Mouse (Mus musculus): ENCODE results near the gene Dhx37. TPM values are rescaled to one million over a fixed set of nuclear protein-coding genes. Genes with fewer than 3 reads are reported as not detected.

Gene Dhx37
- polyA plus RNA-seq, 1 experiment, result 13.2 TPM

GRCm38 (mm10) chr5:125404903-125405545 is 28.9 kb downstream of the Dhx37 start:
- no peak for TF ChIP-seq CTCF (IDR thresholded peaks at IDR 0.05; ENCODE audit: extremely low read depth, insufficient read length, insufficient replicate concordance, low read depth, low read length)
- peak; percentile 25; the same call in 1 of the 2 replicates for TF ChIP-seq POLR2A (IDR thresholded peaks at IDR 0.05; ENCODE audit: low read depth, low read length)
- under 1% methylated on average over 28 of the region's 28 CpGs for WGBS
- Histone ChIP-seq H3K27ac (ENCODE audit: insufficient read depth, low read depth, low read length) (peak overlapping the region; percentile 86), H3K4me3 (ENCODE audit: low read depth, low read length) (peak overlapping the region; percentile 70), H3K4me1 (ENCODE audit: control insufficient read depth, insufficient read depth, insufficient read length, low read length) (peaks cover 10% of the 10 kb centered on the region; the same call in 1 of the 2 replicates), H3K36me3 (ENCODE audit: control insufficient read depth, insufficient read depth, low read length) (no peaks in the 10 kb centered on the region), H3K27me3 (ENCODE audit: control insufficient read depth, insufficient read depth, low read length) (no peaks in the 10 kb centered on the region)

GRCm38 (mm10) chr5:125404536-125404902 is 29.4 kb downstream of the Dhx37 start:
- H3K4me3 ChIP-seq (ENCODE audit: low read depth, low read length), result peak overlapping the region; percentile 70
- H3K27ac ChIP-seq (ENCODE audit: insufficient read depth, low read depth, low read length), result peak overlapping the region; percentile 86
- peaks cover 10% of the 10 kb centered on the region; the same call in 1 of the 2 replicates for H3K4me1 ChIP-seq (ENCODE audit: control insufficient read depth, insufficient read depth, insufficient read length, low read length)
- WGBS, result under 1% methylated on average over 7 of the region's 7 CpGs
- TF ChIP-seq CTCF (IDR thresholded peaks at IDR 0.05; ENCODE audit: extremely low read depth, insufficient read length, insufficient replicate concordance, low read depth, low read length), result no peak
- no peak for TF ChIP-seq POLR2A (IDR thresholded peaks at IDR 0.05; ENCODE audit: low read depth, low read length)
- H3K27me3 ChIP-seq (ENCODE audit: control insufficient read depth, insufficient read depth, low read length), result no peaks in the 10 kb centered on the region
- no peaks in the 10 kb centered on the region for H3K36me3 ChIP-seq (ENCODE audit: control insufficient read depth, insufficient read depth, low read length)

GRCm38 (mm10) chr5:125403481-125404465 is 30.1 kb downstream of the Dhx37 start:
- Histone ChIP-seq H3K4me3 (ENCODE audit: low read depth, low read length) (peak overlapping the region; percentile 73), H3K4me1 (ENCODE audit: control insufficient read depth, insufficient read depth, insufficient read length, low read length) (peaks cover 10% of the 10 kb centered on the region; the same call in 1 of the 2 replicates), H3K36me3 (ENCODE audit: control insufficient read depth, insufficient read depth, low read length) (no peaks in the 10 kb centered on the region), H3K27me3 (ENCODE audit: control insufficient read depth, insufficient read depth, low read length) (no peaks in the 10 kb centered on the region), H3K27ac (ENCODE audit: insufficient read depth, low read depth, low read length) (no peak overlapping the region)
- 17% methylated on average over 31 of the region's 31 CpGs for WGBS
- no peak for TF ChIP-seq POLR2A (IDR thresholded peaks at IDR 0.05; ENCODE audit: low read depth, low read length)
- TF ChIP-seq CTCF (IDR thresholded peaks at IDR 0.05; ENCODE audit: extremely low read depth, insufficient read length, insufficient replicate concordance, low read depth, low read length), result no peak

DNA sequence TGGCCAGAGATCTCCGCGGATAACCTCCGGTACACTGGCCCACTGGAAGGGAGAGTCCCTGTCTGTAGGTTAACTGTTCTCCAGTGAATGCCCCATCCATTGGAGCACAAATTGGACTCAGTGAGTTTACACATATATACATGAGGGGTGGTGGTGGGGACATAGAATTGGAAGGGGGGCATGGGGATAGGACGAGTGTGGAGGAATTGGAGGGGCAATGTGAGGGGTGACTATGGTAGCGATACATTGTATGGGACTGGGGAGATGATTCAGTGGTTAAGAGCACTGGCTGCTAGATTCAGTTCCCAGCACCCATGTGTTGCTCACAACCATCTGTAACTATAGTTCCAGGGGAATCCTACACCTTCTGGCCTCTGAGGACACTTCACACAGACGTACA is 30.9 kb downstream of the Dhx37 start:
- Histone ChIP-seq H3K4me3 (ENCODE audit: low read depth, low read length) (no peak overlapping the region), H3K27me3 (ENCODE audit: control insufficient read depth, insufficient read depth, low read length) (no peaks in the 10 kb centered on the region), H3K27ac (ENCODE audit: insufficient read depth, low read depth, low read length) (no peak overlapping the region), H3K36me3 (ENCODE audit: control insufficient read depth, insufficient read depth, low read length) (no peaks in the 10 kb centered on the region), H3K4me1 (ENCODE audit: control insufficient read depth, insufficient read depth, insufficient read length, low read length) (peaks cover 10% of the 10 kb centered on the region; the same call in 1 of the 2 replicates)
- TF ChIP-seq CTCF (IDR thresholded peaks at IDR 0.05; ENCODE audit: extremely low read depth, insufficient read length, insufficient replicate concordance, low read depth, low read length), result no peak
- TF ChIP-seq POLR2A (IDR thresholded peaks at IDR 0.05; ENCODE audit: low read depth, low read length), result no peak
- WGBS, result 89% methylated on average over 6 of the region's 6 CpGs

- 86% methylated on average over 10 of the region's 10 CpGs for WGBS
- Histone ChIP-seq H3K36me3 (ENCODE audit: control insufficient read depth, insufficient read depth, low read length) (no peaks in the 10 kb centered on the region), H3K27me3 (ENCODE audit: control insufficient read depth, insufficient read depth, low read length) (no peaks in the 10 kb centered on the region), H3K27ac (ENCODE audit: insufficient read depth, low read depth, low read length) (no peak overlapping the region), H3K4me3 (ENCODE audit: low read depth, low read length) (no peak overlapping the region), H3K4me1 (ENCODE audit: control insufficient read depth, insufficient read depth, insufficient read length, low read length) (peaks cover 10% of the 10 kb centered on the region; the same call in 1 of the 2 replicates)
- no peak for TF ChIP-seq CTCF (IDR thresholded peaks at IDR 0.05; ENCODE audit: extremely low read depth, insufficient read length, insufficient replicate concordance, low read depth, low read length)
- no peak for TF ChIP-seq POLR2A (IDR thresholded peaks at IDR 0.05; ENCODE audit: low read depth, low read length)
Measured at GRCm38 (mm10) chr5:125402476-125402875, 31.4 kb downstream of the Dhx37 start.

DNA sequence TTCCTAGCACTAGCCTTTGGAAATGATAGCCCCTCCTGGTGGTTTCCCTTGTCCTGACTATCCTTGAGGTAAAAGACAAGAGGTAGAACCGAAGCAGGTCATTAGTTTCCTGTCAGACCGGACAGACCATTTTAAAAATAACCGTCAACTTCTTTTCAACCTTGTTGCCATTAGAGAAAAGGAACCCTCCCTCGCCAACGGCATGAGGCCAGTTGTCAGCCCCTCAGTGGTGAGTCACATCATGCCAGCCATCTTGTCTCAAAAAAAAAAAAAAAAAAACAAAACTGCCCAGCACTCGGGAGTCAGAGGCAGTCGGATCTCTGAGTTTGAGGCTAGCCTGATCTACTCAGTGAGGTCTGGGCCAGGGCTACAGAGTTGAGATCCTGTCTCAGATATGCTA is 33.0 kb downstream of the Dhx37 start:
- Histone ChIP-seq H3K4me3 (ENCODE audit: low read depth, low read length) (no peak overlapping the region), H3K36me3 (ENCODE audit: control insufficient read depth, insufficient read depth, low read length) (no peaks in the 10 kb centered on the region), H3K27me3 (ENCODE audit: control insufficient read depth, insufficient read depth, low read length) (no peaks in the 10 kb centered on the region), H3K4me1 (ENCODE audit: control insufficient read depth, insufficient read depth, insufficient read length, low read length) (peaks cover 3% of the 10 kb centered on the region; the same call in 1 of the 2 replicates), H3K27ac (ENCODE audit: insufficient read depth, low read depth, low read length) (no peak overlapping the region)
- 59% methylated on average over 7 of the region's 7 CpGs for WGBS
- TF ChIP-seq POLR2A (IDR thresholded peaks at IDR 0.05; ENCODE audit: low read depth, low read length) (no peak), CTCF (IDR thresholded peaks at IDR 0.05; ENCODE audit: extremely low read depth, insufficient read length, insufficient replicate concordance, low read depth, low read length) (no peak)

GRCm38 (mm10) chr5:125395008-125395407 is 38.9 kb downstream of the Dhx37 start:
- Histone ChIP-seq H3K36me3 (ENCODE audit: control insufficient read depth, insufficient read depth, low read length) (no peaks in the 10 kb centered on the region), H3K4me3 (ENCODE audit: low read depth, low read length) (no peak overlapping the region), H3K27ac (ENCODE audit: insufficient read depth, low read depth, low read length) (0 out of 2 replicates have a peak overlapping the region, but pooled peaks have one; percentile 38), H3K27me3 (ENCODE audit: control insufficient read depth, insufficient read depth, low read length) (no peaks in the 10 kb centered on the region), H3K4me1 (ENCODE audit: control insufficient read depth, insufficient read depth, insufficient read length, low read length) (peaks cover 12% of the 10 kb centered on the region)
- 44% methylated on average over 3 of the region's 3 CpGs for WGBS
- TF ChIP-seq CTCF (IDR thresholded peaks at IDR 0.05; ENCODE audit: extremely low read depth, insufficient read length, insufficient replicate concordance, low read depth, low read length) (no peak), POLR2A (IDR thresholded peaks at IDR 0.05; ENCODE audit: low read depth, low read length) (no peak)
